Mouse (Mus musculus): ENCODE measurements around the gene Ptcd2.

GRCm38 (mm10) chr13:99278511-99278910 lies 66.0 kb downstream of the Ptcd2 start:
- TF ChIP-seq CTCF (IDR thresholded peaks at IDR 0.05; ENCODE audit: low read depth) (no peak), EP300 (IDR thresholded peaks at IDR 0.05; ENCODE audit: low read depth) (no peak)
